Comparison of ENCODE assay signal across 8 mouse cellular contexts in the genomic region with DNA sequence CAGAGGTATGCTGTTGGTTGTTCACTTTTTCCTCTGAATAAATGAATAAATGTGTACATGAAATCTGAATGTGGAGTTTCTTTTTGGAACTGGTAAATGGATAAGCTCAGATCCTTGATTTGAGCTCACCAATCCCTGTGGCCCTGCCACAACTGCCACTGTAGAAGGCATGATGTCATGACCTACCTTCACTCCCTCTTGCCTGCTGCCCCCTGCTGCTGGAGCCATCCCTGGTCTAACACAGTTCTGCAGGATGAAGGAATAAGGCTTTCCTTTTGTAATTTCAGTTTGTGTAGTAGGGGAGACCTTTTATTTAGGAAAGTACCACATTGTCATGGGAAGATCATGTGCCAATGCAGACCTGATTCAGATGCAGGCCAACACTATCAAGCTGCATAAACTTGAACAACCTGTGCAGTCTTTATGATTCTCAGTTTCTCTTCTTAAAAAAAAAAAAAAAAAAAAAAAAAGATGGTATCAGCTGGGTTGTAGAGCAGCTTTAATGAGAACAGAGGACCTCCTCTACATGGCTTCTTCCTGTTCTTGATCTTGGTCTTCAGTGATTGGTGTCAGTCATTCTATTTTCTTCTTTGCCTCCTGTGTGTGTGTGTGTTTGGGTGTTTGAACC.
DNase-seq lines count a peak whose midpoint lies in the region; ATAC-seq lines count a peak whose summit lies in the region.

No protein-coding gene starts in this region.

- no peaks in the 10 kb centered on the region for H3K27me3 ChIP-seq in neural tube, embryonic 15.5 days (replicated peaks)

- intact Hi-C loops in gastrocnemius, postnatal 14 days (cut with DNase I; ENCODE audit: low total_unique reads) = no loop called here

- no peaks in the 10 kb centered on the region for H3K36me3 ChIP-seq in neural tube, embryonic 15.5 days

- no peaks in the 10 kb centered on the region for H3K4me1 ChIP-seq in neural tube, embryonic 15.5 days

- H3K9ac ChIP-seq in neural tube, embryonic 15.5 days (replicated peaks) = no peak overlapping the region

- H3K4me2 ChIP-seq in neural tube, embryonic 15.5 days = no peak overlapping the region

- H3K9me3 ChIP-seq in neural tube, embryonic 15.5 days (replicated peaks) = no peaks in the 10 kb centered on the region

- no peak overlapping the region for H3K27ac ChIP-seq in neural tube, embryonic 15.5 days (replicated peaks)

- peak; percentile 17 for DNase-seq in gastrocnemius, postnatal 14 days
- no peak for DNase-seq in gastrocnemius, postnatal 25 days
- DNase-seq in urinary bladder, postnatal 25 days (ENCODE audit: low spot score) = peak; percentile 12
- DNase-seq in urinary bladder, adult 2 months (ENCODE audit: low spot score) = no peak
- DNase-seq in retina, postnatal 1 day = peak; percentile 10

- ATAC-seq in hematopoietic stem cell, adult 5-6 weeks (replicated peaks in 1 of 2; ENCODE audit: insufficient read depth in 1 of 2, low FRiP score in 2 of 2, low TSS enrichment in 1 of 2, low read depth in 1 of 2, poor library complexity in 2 of 2, severe bottlenecking in 2 of 2) = peak; percentile 74 to 75
- ATAC-seq in megakaryocyte, adult 5-6 weeks (ENCODE audit: poor library complexity, severe bottlenecking) = no peak
- no peak for ATAC-seq in neural tube, embryonic 15.5 days (ENCODE audit: low FRiP score)

- no peak overlapping the region for H3K4me3 ChIP-seq in neural tube, embryonic 15.5 days (replicated peaks)

Comparison
In these comparisons a context has a peak if more than half of its experiments do, and no peak if none do; other contexts are left out.
1. DNase-seq: peak in gastrocnemius, postnatal 14 days (single experiment), urinary bladder, postnatal 25 days (single experiment) and retina, postnatal 1 day (single experiment); none in gastrocnemius, postnatal 25 days (single experiment) and urinary bladder, adult 2 months (single experiment).
2. ATAC-seq: peak in hematopoietic stem cell, adult 5-6 weeks (2 of 2); none in megakaryocyte, adult 5-6 weeks (single experiment) and neural tube, embryonic 15.5 days (single experiment).